Mouse (Mus musculus): ENCODE measurements at regions not wholly inside any gene's neighbourhood (a gene's known extent, or its start where the extent isn't known, plus 50 kb on each side); places are given as distances from the start of the nearest gene placed in this dataset.

DNA sequence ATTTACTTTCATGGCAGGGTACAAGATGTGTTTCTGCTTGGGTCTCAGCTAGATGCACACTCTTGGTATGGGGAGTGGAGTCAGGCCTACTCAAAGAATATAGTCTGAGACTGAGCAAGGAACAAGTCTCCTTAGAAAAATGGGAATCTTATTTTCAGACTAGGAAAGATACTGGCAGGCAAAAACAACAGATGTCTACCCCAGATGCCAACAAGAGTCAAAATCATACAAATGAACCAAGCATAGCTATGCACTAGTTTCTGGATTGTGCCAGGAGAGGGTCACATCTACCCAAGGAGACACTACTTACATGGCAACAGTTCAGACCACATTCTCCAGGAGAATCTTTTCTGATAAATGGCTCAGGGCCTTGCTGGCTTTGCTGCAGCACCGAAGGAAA is 300.9 kb upstream of the Camk1g start:
- Histone ChIP-seq H3K9ac (replicated peaks; ENCODE audit: low read depth, low read length) (no peak overlapping the region), H3K27ac (ENCODE audit: low read length) (no peak overlapping the region), H3K4me2 (replicated peaks; ENCODE audit: low read depth, low read length) (no peak overlapping the region), H3K36me3 (ENCODE audit: control insufficient read depth, insufficient read depth, low read length) (no peaks in the 10 kb centered on the region), H3K27me3 (ENCODE audit: control insufficient read depth, insufficient read depth, low read length) (no peaks in the 10 kb centered on the region), H3K4me1 (ENCODE audit: control insufficient read depth, insufficient read depth, low read length) (no peaks in the 10 kb centered on the region), H3K9me3 (ENCODE audit: control insufficient read depth, low read depth, low read length) (peaks cover 4% of the 10 kb centered on the region), H3K4me3 (ENCODE audit: low read depth, low read length) (no peak overlapping the region)
- WGBS = 84% methylated on average over 1 of the region's 1 CpGs
- no peak for ATAC-seq (ENCODE audit: insufficient number of reproducible peaks, insufficient read depth, low FRiP score, low read depth)

DNA sequence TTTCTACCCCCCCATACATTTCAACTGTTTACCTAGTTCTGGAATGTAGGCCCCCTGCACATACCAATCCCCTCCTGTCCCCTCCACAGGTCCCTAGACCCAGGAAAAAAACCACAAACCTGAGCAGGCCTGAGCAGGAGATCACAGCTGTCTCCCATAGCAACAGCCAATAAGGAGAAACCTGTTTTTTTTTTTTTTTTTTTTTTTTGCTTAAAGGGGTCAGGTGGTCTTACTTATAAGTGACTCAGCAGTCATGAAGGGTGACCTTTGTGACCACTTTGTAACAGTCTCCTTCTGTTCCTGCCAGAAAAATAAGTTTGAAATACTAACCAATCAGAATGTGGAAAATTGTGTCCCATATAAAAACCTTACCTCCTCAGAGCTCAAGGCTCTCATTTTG is 299.9 kb upstream of the Camk1g start:
- Histone ChIP-seq H3K36me3 (ENCODE audit: control insufficient read depth, insufficient read depth, low read length) (no peaks in the 10 kb centered on the region), H3K4me3 (ENCODE audit: low read depth, low read length) (no peak overlapping the region), H3K9ac (replicated peaks; ENCODE audit: low read depth, low read length) (no peak overlapping the region), H3K4me1 (ENCODE audit: control insufficient read depth, insufficient read depth, low read length) (0 out of 2 replicates have a peak, but pooled peaks cover 2% of the 10 kb centered on the region), H3K4me2 (replicated peaks; ENCODE audit: low read depth, low read length) (no peak overlapping the region), H3K27ac (ENCODE audit: low read length) (no peak overlapping the region), H3K9me3 (ENCODE audit: control insufficient read depth, low read depth, low read length) (peaks cover 4% of the 10 kb centered on the region), H3K27me3 (ENCODE audit: control insufficient read depth, insufficient read depth, low read length) (no peaks in the 10 kb centered on the region)
- no peak for ATAC-seq (ENCODE audit: insufficient number of reproducible peaks, insufficient read depth, low FRiP score, low read depth)

DNA sequence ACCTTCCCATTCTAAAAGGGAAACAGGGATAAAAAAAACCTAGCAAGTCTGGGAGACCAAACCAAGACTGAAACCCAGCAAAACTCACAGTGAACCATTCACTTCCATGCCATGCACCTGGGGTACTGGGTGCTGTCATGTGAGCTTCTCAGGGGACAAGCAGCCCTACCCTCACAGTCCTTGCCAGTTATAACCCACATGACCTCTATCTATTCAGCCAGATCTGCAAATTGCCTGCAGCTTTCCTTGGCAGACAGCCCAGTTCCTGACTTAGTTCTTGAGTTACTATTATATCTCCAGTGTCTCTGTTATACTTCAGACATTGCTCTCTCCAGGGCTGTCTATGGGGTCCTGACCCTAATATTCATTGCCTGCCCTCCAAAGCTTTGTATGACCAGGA is 298.7 kb upstream of the Camk1g start:
- 0 out of 2 replicates have a peak, but pooled peaks cover 2% of the 10 kb centered on the region for H3K4me1 ChIP-seq (ENCODE audit: control insufficient read depth, insufficient read depth, low read length)
- H3K27me3 ChIP-seq (ENCODE audit: control insufficient read depth, insufficient read depth, low read length) = no peaks in the 10 kb centered on the region
- H3K4me2 ChIP-seq (replicated peaks; ENCODE audit: low read depth, low read length) = no peak overlapping the region
- peaks cover 4% of the 10 kb centered on the region for H3K9me3 ChIP-seq (ENCODE audit: control insufficient read depth, low read depth, low read length)
- no peaks in the 10 kb centered on the region for H3K36me3 ChIP-seq (ENCODE audit: control insufficient read depth, insufficient read depth, low read length)
- no peak overlapping the region for H3K27ac ChIP-seq (ENCODE audit: low read length)
- no peak for ATAC-seq (ENCODE audit: insufficient number of reproducible peaks, insufficient read depth, low FRiP score, low read depth)
- H3K9ac ChIP-seq (replicated peaks; ENCODE audit: low read depth, low read length) = no peak overlapping the region
- H3K4me3 ChIP-seq (ENCODE audit: low read depth, low read length) = no peak overlapping the region

DNA sequence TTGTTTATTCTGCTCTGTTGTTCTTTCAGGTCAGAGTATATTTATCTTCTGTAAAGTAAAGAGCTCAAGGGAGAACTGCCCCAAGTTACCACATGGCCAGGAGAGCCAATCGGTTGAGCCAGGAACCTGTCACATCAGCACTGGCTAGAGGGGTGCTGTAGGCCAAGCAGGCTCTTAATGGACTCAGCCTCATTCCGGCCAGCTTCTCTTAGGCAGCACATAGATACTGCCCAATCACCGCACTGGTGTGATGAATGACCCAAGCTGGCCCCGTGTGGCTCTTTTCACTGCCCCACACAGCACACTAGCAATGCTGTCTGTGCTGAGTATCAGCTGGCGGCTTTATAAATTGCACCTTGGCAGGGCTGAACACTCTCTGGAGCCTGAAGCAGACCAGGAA is 295.8 kb upstream of the Camk1g start:
- 28% methylated on average over 5 of the region's 5 CpGs for WGBS
- H3K9me3 ChIP-seq (ENCODE audit: control insufficient read depth, low read depth, low read length) = peaks cover 4% of the 10 kb centered on the region
- ATAC-seq (ENCODE audit: insufficient number of reproducible peaks, insufficient read depth, low FRiP score, low read depth) = peak; percentile 21; the same call in 1 of the 2 replicates
- no peaks in the 10 kb centered on the region for H3K36me3 ChIP-seq (ENCODE audit: control insufficient read depth, insufficient read depth, low read length)
- no peaks in the 10 kb centered on the region for H3K27me3 ChIP-seq (ENCODE audit: control insufficient read depth, insufficient read depth, low read length)
- H3K9ac ChIP-seq (replicated peaks; ENCODE audit: low read depth, low read length) = no peak overlapping the region
- H3K4me1 ChIP-seq (ENCODE audit: control insufficient read depth, insufficient read depth, low read length) = 0 out of 2 replicates have a peak, but pooled peaks cover 2% of the 10 kb centered on the region
- H3K4me2 ChIP-seq (replicated peaks; ENCODE audit: low read depth, low read length) = no peak overlapping the region
- no peak overlapping the region for H3K4me3 ChIP-seq (ENCODE audit: low read depth, low read length)
- no peak overlapping the region for H3K27ac ChIP-seq (ENCODE audit: low read length)

DNA sequence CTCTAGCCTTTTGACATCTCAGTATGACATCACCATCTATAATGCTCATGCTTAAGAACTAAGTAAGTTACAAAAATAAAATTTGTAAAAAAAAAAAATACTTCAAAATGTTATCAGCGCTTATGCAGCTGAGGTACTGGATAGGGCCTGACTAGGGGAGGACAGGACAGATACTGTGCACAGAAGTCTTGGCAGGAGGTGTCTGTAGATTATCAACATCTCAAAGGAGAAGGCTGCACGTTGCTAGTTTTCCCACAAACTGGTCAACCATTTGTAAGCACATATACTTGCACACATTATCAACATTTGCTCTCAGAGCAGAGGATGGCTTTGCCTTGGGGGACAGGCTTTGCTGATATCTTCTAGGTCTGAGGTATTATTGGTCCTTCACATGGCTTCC is 294.5 kb upstream of the Camk1g start:
- ATAC-seq (ENCODE audit: insufficient number of reproducible peaks, insufficient read depth, low FRiP score, low read depth) = no peak
- WGBS = 69% methylated on average over 2 of the region's 2 CpGs

DNA sequence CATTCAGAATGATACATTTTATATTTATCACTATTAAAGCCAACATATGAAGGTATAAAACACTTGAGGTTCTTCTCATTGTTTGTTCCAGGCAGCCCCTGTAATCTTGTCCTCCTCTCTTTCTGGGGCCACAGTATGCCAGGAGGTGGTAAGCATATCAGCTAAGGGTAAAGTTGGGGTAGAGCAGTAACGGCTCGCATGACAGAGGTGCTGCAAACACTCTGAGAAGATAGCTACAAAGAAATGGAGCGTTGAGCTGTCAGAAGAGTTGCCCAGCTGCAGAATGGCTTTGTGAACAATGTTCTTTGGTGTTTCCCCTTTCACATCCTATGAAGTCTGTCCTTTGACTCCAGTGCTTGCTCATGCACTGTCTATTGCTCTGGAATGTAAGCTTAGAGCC is 293.5 kb upstream of the Camk1g start:
- Histone ChIP-seq H3K9ac (replicated peaks; ENCODE audit: low read depth, low read length) (no peak overlapping the region), H3K27ac (ENCODE audit: low read length) (no peak overlapping the region), H3K4me1 (ENCODE audit: control insufficient read depth, insufficient read depth, low read length) (0 out of 2 replicates have a peak, but pooled peaks cover 2% of the 10 kb centered on the region), H3K27me3 (ENCODE audit: control insufficient read depth, insufficient read depth, low read length) (no peaks in the 10 kb centered on the region), H3K4me3 (ENCODE audit: low read depth, low read length) (no peak overlapping the region), H3K9me3 (ENCODE audit: control insufficient read depth, low read depth, low read length) (no peaks in the 10 kb centered on the region), H3K36me3 (ENCODE audit: control insufficient read depth, insufficient read depth, low read length) (no peaks in the 10 kb centered on the region), H3K4me2 (replicated peaks; ENCODE audit: low read depth, low read length) (no peak overlapping the region)
- no peak for ATAC-seq (ENCODE audit: insufficient number of reproducible peaks, insufficient read depth, low FRiP score, low read depth)
- 83% methylated on average over 3 of the region's 3 CpGs for WGBS

More for the DNA sequence above, 294.5 kb upstream of the Camk1g start:
- Histone ChIP-seq H3K4me2 (replicated peaks; ENCODE audit: low read depth, low read length) (no peak overlapping the region), H3K4me1 (ENCODE audit: control insufficient read depth, insufficient read depth, low read length) (0 out of 2 replicates have a peak, but pooled peaks cover 2% of the 10 kb centered on the region), H3K9me3 (ENCODE audit: control insufficient read depth, low read depth, low read length) (peaks cover 2% of the 10 kb centered on the region), H3K9ac (replicated peaks; ENCODE audit: low read depth, low read length) (no peak overlapping the region), H3K27ac (ENCODE audit: low read length) (no peak overlapping the region), H3K27me3 (ENCODE audit: control insufficient read depth, insufficient read depth, low read length) (no peaks in the 10 kb centered on the region), H3K36me3 (ENCODE audit: control insufficient read depth, insufficient read depth, low read length) (no peaks in the 10 kb centered on the region), H3K4me3 (ENCODE audit: low read depth, low read length) (no peak overlapping the region)

DNA sequence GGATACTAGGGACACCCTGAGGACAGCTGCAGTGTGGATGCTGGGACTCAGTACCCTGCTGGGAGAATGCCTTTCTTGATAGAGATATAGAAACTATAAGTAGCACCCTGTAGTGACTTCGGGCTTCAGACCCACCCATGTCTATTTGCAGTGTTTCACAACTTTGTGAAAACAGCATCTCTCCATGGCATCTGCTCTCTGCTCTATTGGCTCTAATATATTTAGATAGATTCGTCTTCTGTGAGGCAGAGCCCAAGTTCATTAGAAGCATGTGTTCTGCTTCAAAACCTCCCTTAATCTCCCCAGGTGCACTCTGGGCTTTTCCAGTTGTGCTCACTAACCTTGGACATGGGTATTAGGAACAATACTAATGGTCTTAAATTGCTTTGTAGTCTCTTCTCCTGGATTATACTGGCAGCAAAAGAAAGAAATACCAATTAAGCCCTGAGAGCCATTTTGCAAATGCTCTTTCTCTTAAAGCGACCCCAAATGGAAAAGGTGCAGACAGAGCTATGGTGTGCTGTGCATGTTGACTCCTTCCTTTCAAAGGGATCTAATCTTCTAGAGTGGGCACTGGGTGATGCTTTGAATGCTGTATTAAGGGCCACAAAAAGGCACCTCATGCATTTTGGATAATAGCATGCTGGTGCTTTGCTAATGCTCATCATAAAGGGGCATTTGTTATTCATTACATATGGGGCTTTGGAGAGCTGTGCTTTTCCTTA is 292.2 kb upstream of the Camk1g start:
- Histone ChIP-seq H3K9me3 (ENCODE audit: control insufficient read depth, low read depth, low read length) (no peaks in the 10 kb centered on the region), H3K27ac (ENCODE audit: low read length) (no peak overlapping the region), H3K27me3 (ENCODE audit: control insufficient read depth, insufficient read depth, low read length) (no peaks in the 10 kb centered on the region), H3K36me3 (ENCODE audit: control insufficient read depth, insufficient read depth, low read length) (no peaks in the 10 kb centered on the region), H3K4me2 (replicated peaks; ENCODE audit: low read depth, low read length) (no peak overlapping the region), H3K4me3 (ENCODE audit: low read depth, low read length) (no peak overlapping the region), H3K9ac (replicated peaks; ENCODE audit: low read depth, low read length) (no peak overlapping the region), H3K4me1 (ENCODE audit: control insufficient read depth, insufficient read depth, low read length) (0 out of 2 replicates have a peak, but pooled peaks cover 2% of the 10 kb centered on the region)
- WGBS = 66% methylated on average over 3 of the region's 3 CpGs
- ATAC-seq (ENCODE audit: insufficient number of reproducible peaks, insufficient read depth, low FRiP score, low read depth) = no peak

DNA sequence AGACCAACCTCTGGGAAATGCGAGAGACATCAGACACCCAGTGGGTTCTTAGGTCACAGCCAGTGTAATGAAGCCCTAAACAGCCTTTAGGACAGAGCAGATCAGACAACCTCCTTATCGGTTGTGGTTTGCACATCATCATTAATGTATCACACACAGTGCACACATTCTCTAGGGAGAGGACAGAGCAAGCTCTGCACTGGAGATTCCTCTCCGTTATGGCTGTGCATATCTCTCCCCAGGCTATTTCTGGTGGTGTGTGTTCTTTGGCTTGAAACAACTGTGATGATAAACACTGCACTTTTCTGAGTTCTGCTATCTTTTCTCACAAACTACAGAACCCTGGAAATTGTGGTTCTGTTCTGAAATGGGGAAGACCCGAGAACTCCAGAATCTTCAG is 291.3 kb upstream of the Camk1g start:
- no peak overlapping the region for H3K9ac ChIP-seq (replicated peaks; ENCODE audit: low read depth, low read length)
- no peak overlapping the region for H3K4me3 ChIP-seq (ENCODE audit: low read depth, low read length)
- no peak overlapping the region for H3K4me2 ChIP-seq (replicated peaks; ENCODE audit: low read depth, low read length)
- 64% methylated on average over 4 of the region's 4 CpGs for whole genome bisulfite sequencing
- ATAC-seq (ENCODE audit: insufficient number of reproducible peaks, insufficient read depth, low FRiP score, low read depth) = no peak
- no peaks in the 10 kb centered on the region for H3K27me3 ChIP-seq (ENCODE audit: control insufficient read depth, insufficient read depth, low read length)
- H3K36me3 ChIP-seq (ENCODE audit: control insufficient read depth, insufficient read depth, low read length) = no peaks in the 10 kb centered on the region
- no peak overlapping the region for H3K27ac ChIP-seq (ENCODE audit: low read length)
- 0 out of 2 replicates have a peak, but pooled peaks cover 2% of the 10 kb centered on the region for H3K4me1 ChIP-seq (ENCODE audit: control insufficient read depth, insufficient read depth, low read length)
- no peaks in the 10 kb centered on the region for H3K9me3 ChIP-seq (ENCODE audit: control insufficient read depth, low read depth, low read length)

All from stomach, embryonic 14.5 days (tissue).